Mouse (Mus musculus) splenic B cell, adult 2 months (primary cell): Measurements from ENCODE around the gene Amdhd1.
A peak's percentile ranks its signal among the peaks of the same experiment; 100 is the strongest.

ENCODE experiments used
- DNase-seq: peaks from one replicate; pipeline ENCODE4 v3.0.0-alpha.2; 2011; ENCODE audit warnings: low read depth, low spot score
- H3K27me3 ChIP-seq: 2 replicates; pipeline ENCODE4 v1.6.1; 2012; ENCODE audit warnings: mild to moderate bottlenecking, low read length, moderate library complexity, mixed read lengths; ENCODE audit not compliant: control insufficient read depth, poor library complexity, insufficient read depth, severe bottlenecking
- H3K36me3 ChIP-seq: 2 replicates; pipeline ENCODE4 v1.6.1; 2012; ENCODE audit warnings: mild to moderate bottlenecking, low read length, moderate library complexity, mixed read lengths; ENCODE audit not compliant: control insufficient read depth, poor library complexity, insufficient read depth, severe bottlenecking

Gene Amdhd1

DNA sequence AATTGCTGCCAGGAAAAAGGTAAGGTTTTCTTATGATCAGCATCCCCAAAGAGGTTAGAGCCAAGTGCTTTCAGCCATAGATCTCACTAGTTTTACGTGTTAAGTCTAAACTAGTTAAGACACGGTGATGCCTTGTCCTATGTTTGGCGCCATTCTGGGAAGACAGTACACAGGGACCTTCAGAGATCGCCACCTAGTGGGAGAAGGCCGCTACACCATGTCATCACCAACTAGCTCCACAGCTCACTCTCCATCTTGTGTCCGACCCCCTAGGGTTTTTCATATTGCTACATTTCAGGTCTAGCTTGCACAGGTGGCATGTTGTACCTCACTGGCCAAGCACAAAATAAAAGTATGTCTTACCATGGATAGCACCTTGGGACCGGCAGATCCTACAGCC is 9.2 kb upstream of the Amdhd1 start:
- no peaks in the 10 kb centered on the region for H3K27me3 ChIP-seq
- H3K36me3 ChIP-seq: no peaks in the 10 kb centered on the region
- DNase-seq: peak; percentile 88

DNA sequence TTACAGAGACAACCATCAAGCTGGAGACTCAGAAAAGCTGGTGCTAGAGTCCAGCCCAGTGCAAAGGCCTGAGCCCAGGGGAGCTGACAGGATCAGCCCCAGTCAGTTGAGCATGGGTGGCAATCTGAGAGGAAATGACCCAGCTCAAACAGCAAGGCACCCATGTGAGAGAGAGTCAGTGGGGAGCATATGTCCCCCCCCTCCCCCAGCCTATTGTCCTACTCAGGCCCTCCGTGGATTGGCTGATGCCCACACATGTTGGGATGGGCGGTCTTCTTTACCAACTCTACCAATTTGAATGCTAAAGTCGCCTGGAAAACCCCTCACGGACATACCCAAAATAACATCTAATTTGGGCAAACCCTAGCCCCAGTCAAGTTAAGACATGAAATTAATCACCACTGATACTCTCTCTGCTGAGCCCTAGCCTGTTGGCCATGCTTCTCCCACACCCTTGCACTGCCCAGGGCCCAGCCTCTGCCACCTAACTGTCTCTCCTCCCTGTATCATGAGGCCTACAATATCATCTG is 8.0 kb upstream of the Amdhd1 start:
- H3K27me3 ChIP-seq: no peaks in the 10 kb centered on the region
- H3K36me3 ChIP-seq: no peaks in the 10 kb centered on the region
- DNase-seq: no peak

DNA sequence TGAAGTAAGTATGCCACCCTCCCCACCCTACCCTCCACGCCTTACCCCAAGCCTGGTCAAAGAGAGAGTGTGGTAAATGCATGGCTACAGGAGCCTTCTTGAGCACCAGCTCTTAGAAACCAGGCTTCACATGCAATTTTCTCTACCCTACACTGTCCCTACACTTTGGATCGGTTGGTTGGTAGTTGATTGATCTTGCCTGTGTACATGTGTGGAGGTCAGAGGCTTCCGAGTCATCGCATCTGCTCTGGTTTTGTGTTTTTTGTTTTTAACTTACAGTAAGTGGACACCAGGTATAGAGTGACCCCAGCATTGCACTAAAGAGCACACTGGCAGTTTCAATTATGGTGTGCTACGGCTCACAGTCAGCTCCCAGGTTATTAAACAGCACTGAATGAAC is 4.3 kb upstream of the Amdhd1 start:
- no peak for DNase-seq
- H3K36me3 ChIP-seq: no peaks in the 10 kb centered on the region
- H3K27me3 ChIP-seq: no peaks in the 10 kb centered on the region

DNA sequence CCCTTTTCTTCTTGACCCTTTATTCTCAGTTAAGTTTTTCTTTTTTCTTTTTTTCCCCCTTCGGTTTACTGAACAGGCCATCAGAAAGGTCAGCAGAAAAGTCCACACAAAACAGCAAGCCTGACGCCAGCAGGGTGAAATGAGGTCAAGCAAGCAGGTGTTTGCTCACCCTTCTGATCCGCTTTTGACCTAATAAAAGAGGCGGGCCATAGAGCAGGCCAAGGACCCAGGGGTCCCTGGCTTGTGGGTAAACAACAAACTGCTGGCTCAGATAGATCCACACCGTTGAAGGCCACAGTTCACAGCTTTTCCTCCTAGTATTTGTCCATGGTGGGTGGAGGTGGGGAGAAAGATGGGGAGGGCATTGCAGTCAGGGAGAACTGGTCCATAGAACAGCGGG is 3.3 kb upstream of the Amdhd1 start:
- Histone ChIP-seq H3K27me3 (no peaks in the 10 kb centered on the region), H3K36me3 (no peaks in the 10 kb centered on the region)
- no peak for DNase-seq

DNA sequence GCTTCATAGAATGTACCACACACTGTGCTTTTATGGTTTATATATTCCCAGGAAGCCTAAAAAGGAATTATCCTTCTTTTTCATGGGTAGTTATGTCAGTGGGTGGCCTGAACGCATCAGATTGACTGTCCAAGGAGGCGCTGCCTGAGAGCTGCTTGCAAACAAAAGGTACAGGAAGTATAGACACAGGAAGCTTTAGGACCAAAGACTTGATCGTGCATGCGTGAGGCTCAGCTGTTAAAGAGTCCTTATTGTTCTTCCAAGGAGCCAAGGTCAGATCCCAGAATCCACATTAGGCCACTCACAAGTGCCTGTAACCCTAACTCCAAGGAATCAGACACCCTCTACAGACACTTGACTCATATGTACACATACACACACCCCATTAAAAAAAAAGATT is 2.5 kb upstream of the Amdhd1 start:
- Histone ChIP-seq H3K36me3 (no peaks in the 10 kb centered on the region), H3K27me3 (no peaks in the 10 kb centered on the region)
- no peak for DNase-seq

DNA sequence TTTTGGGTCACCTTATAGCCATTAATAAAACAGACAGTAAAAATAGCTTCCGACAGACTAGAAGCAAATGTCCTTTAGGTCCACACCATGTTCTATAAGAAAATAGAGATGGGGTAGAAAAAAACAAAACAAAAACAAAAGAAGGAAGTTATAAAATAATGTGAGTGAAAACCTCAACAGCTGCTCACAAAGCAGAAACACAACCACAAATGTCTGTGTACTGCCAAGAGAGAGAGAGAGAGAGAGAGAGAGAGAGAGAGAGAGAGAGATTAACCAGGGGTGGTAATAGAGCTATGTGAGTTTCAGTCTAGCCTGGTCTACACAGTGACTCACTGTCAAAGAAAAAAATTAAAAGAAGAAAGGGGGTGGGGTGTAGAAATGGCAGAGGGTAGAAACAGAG is 1.8 kb upstream of the Amdhd1 start:
- H3K27me3 ChIP-seq: no peaks in the 10 kb centered on the region
- peak; percentile 46 for DNase-seq
- no peaks in the 10 kb centered on the region for H3K36me3 ChIP-seq

DNA sequence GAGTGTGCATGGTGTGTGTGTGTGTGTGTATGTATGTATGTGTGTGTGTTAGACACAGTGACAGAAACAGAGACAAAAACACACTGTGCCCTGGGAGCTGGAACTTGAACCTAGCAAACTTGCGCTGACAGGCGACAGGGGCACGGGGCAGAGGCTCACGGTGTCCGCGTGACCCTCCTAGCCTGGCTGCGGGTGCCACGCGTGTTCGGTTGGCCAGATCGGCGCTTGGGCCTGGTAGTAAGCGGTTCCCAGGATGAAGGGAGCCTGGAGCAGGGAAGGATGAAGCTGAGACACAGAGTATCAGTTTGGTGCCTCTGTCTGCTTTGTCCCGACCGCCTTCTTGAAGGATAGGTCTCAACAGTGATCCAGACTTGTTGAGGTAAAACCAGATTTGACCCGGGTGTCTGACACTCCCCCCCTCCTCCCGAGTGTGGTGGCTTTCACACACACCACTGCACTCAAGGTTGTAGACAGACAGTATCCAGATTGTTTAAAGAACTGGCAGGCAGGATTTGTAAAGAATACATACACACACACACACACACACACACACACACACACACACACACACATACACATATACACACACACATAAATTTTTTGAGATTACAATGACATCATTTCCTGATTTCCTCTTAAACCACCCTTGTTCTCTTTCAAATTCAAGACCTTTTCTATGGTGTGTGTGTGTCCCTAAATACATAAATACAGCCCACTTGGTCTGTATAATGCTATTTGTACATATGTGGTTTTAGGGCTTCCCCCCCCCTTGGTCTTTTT is 788 bp upstream of the Amdhd1 start, which contains the start of gene Ccdc38:
Gene Ccdc38, plus strand, starts transcription at position 202 of the 780 bp plus-strand sequence.
- H3K36me3 ChIP-seq: no peaks in the 10 kb centered on the region
- DNase-seq: peak; percentile 44
- H3K27me3 ChIP-seq: no peaks in the 10 kb centered on the region

DNA sequence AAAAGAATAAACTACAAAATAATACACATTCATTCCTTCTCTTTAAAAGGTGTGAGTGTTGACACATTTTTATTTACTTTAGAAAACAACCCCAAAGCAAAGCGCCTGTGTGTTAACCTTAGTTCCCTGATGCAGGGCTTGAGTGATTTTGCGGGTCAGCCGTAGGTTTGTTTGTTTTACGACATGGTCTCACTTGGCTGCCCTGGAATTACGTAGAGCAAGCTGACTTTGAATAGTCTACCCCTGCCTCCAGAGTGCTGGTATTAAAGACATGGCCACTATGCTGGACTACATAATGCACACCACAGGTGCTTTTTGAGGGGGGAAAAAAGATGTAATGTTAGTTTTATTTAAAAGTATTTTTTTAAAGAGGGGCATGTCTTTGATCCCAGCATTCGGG is 1.0 kb downstream of the Amdhd1 start:
- Histone ChIP-seq H3K36me3 (no peaks in the 10 kb centered on the region), H3K27me3 (no peaks in the 10 kb centered on the region)
- no peak for DNase-seq

DNA sequence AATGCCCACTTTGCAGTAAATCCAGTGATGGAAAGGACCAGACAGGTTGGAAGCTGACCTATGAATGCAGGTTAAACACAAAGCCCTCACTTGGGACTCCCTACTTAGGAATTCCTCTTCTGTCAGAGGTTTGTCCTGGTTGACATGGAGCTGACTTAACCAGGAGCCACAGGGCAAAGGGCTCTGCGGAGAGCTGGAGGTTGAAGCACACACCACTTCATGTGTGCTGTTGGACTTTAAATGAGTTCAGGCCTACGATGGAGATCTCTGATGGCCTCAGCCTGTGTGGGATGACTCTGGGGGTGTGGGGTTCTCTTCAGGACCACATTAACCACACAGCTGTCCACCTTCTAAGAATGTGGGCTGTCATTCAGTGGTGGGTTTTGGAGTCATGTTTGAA is 1.5 kb downstream of the Amdhd1 start:
- no peak for DNase-seq

DNA sequence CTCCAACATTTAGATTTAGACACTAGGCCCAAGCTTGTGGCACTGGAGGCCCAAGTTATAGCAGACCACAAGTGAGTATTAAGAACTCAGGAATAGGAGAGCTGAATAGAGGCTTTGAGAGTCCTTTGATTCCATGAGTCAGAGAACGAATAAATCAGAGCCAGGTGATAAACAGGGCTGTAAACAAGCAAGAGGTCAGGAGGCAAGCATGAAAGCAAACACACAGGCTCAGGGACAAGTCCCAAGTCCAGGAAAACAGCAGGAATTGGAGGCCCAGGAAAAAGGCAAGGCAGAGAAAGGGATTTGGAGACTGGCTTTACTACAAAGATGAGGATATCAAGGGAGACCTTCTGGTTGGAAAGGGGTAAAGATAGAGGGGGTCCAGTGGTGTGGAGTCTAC is 14.5 kb downstream of the Amdhd1 start:
- DNase-seq: no peak
- H3K36me3 ChIP-seq: no peaks in the 10 kb centered on the region
- H3K27me3 ChIP-seq: no peaks in the 10 kb centered on the region; the same call in 1 of the 2 replicates

More for the DNA sequence above, 1.5 kb downstream of the Amdhd1 start:
- H3K36me3 ChIP-seq: no peaks in the 10 kb centered on the region
- H3K27me3 ChIP-seq: no peaks in the 10 kb centered on the region

DNA sequence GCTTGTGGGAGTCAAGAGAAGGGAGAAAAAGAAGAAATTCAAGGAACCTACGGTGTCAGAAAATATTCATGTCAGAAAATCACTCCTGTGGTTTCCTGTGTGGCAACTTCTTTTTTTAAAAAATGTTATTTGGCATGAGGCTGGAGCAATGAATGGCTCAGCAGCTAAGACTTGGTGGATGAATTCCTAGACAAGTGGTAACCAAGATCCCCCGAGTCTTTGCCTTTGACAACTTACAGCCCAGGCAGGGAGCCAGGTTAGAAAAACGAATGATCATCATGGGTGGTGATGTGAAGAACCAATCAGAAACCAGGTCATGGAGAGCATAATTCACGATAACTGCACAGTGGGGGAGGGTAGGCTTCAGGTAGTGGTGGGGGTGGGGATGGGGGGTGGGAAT is 18.8 kb downstream of the Amdhd1 start:
- DNase-seq: no peak
- Histone ChIP-seq H3K27me3 (no peaks in the 10 kb centered on the region), H3K36me3 (no peaks in the 10 kb centered on the region)

DNA sequence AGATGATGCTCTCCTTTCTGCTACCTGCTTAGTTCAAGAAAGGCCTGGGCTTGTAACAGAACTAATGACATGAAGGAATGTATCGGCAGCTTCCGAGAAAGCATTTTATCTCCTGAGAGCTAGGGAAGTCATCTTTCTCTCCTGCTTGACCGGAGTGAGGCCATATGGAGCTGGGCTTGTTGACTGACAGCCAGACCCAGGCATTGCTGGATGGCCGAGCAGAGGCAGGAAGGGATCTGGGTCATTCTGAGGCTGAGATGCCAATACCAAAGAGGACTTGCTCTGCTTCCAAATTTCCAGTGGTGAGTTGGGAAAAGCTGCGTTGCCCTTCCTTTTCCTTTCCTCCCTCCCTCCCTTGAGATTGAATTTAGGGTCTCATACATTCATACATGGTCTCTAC is 20.1 kb downstream of the Amdhd1 start:
- H3K27me3 ChIP-seq: no peaks in the 10 kb centered on the region
- H3K36me3 ChIP-seq: no peaks in the 10 kb centered on the region
- no peak for DNase-seq

DNA sequence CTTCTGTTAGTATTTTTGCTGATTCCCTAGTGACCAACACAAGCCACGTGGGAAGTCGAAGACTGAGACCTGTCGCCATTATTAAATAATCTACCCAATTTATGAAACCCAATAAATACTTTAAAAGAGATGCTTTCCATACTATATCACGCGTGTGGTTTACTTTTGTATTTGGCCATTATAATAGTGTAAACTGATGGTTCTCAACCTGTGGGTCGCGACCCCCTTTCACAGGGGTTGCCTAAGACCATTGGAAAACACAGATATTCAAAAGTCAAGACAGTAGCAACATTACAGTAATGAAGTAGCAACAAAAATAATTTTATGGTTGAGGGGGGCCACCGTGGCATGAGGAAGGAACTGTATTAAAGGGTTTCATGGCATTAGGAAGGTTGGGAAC is 20.7 kb downstream of the Amdhd1 start:
- no peaks in the 10 kb centered on the region for H3K27me3 ChIP-seq
- DNase-seq: no peak
- H3K36me3 ChIP-seq: no peaks in the 10 kb centered on the region

DNA sequence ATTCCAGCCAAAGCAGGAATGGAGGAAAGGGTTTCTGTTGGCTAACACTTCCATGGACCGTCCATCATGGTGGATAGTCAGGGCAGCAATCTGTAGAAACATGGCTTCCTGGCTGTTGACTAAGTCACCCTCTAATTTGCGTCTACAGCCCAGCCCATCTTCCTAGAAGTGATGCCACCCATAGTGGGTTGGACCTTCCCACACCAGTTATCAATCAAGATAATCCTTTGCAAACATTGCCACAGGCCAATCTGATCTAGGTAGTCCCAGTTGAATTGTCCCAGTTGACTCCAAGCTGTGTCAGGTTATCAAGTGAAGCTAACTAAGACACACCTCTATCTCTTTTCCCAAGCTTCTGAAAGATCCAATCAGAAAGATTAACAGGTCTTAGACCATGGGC is 21.2 kb downstream of the Amdhd1 start:
- Histone ChIP-seq H3K27me3 (no peaks in the 10 kb centered on the region), H3K36me3 (no peaks in the 10 kb centered on the region)
- no peak for DNase-seq

DNA sequence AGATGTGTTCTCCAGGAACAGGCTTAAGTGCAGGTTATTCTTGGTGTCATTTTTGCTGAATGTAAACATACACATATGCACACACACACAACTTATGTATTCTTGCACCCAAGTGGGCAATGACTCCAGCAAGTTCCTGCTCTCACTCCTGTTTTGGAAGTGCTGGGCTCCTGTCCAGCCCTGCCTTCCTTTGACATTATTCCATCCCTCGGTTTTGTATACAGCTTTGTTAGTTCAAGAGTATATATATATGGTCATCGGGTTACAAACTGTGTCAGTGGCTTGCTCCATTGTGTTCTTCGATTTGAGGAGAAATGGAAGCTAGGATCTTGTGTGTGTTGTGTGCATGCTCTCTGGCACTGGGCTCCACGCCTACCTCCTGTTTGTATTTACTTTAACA is 21.6 kb downstream of the Amdhd1 start:
- no peak for DNase-seq
- no peaks in the 10 kb centered on the region for H3K27me3 ChIP-seq
- no peaks in the 10 kb centered on the region for H3K36me3 ChIP-seq

DNA sequence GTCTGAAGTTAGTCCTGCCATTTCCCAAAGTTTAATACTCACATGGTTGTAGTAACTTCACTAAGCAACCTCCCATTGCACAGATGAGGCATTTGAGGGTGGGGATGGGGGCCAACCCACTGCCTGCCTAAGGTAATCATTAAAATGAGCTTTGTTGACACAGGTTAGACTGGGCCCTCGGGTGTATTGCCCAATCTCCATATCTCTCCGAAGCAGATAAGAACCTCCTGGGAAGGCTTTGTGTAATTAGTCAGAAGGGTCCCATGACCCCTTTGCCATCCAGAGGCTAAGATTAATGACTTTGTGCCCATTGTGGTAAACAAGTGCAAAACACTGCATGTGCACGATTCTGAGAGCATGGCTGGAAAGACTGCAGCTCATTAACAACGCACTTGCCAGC is 22.1 kb downstream of the Amdhd1 start:
- DNase-seq: no peak
- H3K36me3 ChIP-seq: no peaks in the 10 kb centered on the region
- H3K27me3 ChIP-seq: no peaks in the 10 kb centered on the region
